Mouse (Mus musculus): ENCODE results near the gene Tenm4. TPM values are rescaled to one million over a fixed set of nuclear protein-coding genes. Genes with fewer than 3 reads are reported as not detected.

Tenm4 gene
- polyA plus RNA-seq, 1 experiment from 2014 or later = 5.0 TPM

DNA sequence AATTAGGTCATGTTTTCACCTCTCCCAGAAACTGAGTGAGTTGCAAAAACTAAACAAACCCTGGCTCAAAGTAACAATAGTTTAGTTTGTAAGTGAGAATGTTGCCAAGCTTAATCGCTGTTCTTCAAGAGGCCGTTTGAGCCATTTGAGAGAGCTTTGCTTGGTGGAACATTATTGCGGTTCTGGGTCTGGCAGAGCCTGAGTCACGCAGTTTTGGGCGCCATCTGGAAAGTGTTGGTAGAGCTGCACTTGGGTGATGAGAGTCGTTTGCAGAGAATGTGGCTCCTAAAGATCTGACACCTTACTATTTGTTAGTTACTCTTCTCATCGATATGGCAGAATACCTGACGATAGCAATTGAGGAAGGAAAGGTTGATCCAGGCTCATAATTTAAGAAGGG lies 537.9 kb downstream of the Tenm4 start:
- no peak for TF ChIP-seq EP300 (IDR thresholded peaks at IDR 0.05)
- no peak for TF ChIP-seq CTCF (IDR thresholded peaks at IDR 0.05)
- Histone ChIP-seq H3K27me3 (replicated peaks; ENCODE audit: insufficient read depth, low read length) (no peaks in the 10 kb centered on the region), H3K9me3 (ENCODE audit: low read length) (no peaks in the 10 kb centered on the region), H3K36me3 (ENCODE audit: insufficient read depth, low read length) (no peaks in the 10 kb centered on the region), H3K4me1 (ENCODE audit: insufficient read depth, low read depth, low read length) (no peaks in the 10 kb centered on the region), H3K4me2 (replicated peaks; ENCODE audit: low read depth, low read length) (no peak overlapping the region), H3K27ac (ENCODE audit: low read length) (no peak overlapping the region), H3K4me3 (ENCODE audit: low read depth, low read length) (no peak overlapping the region), H3K9ac (replicated peaks; ENCODE audit: low read depth) (no peak overlapping the region)
- WGBS = 93% methylated on average over 8 of the region's 8 CpGs
- ATAC-seq (no peak), DNase-seq (ENCODE audit: low spot score) (no peak)

GRCm38 (mm10) chr7:96709891-96710290 lies 538.8 kb downstream of the Tenm4 start:
- ATAC-seq (no peak), DNase-seq (ENCODE audit: low spot score) (no peak)
- no peaks in the 10 kb centered on the region for H3K36me3 ChIP-seq (ENCODE audit: insufficient read depth, low read length)
- H3K27me3 ChIP-seq (replicated peaks; ENCODE audit: insufficient read depth, low read length) = no peaks in the 10 kb centered on the region
- H3K4me2 ChIP-seq (replicated peaks; ENCODE audit: low read depth, low read length) = no peak overlapping the region
- no peak overlapping the region for H3K9ac ChIP-seq (replicated peaks; ENCODE audit: low read depth)
- H3K9me3 ChIP-seq (ENCODE audit: low read length) = no peaks in the 10 kb centered on the region
- TF ChIP-seq EP300 (IDR thresholded peaks at IDR 0.05) (no peak), CTCF (IDR thresholded peaks at IDR 0.05) (no peak)
- 79% methylated on average over 4 of the region's 4 CpGs for WGBS
- H3K4me1 ChIP-seq (ENCODE audit: insufficient read depth, low read depth, low read length) = no peaks in the 10 kb centered on the region
- no peak overlapping the region for H3K4me3 ChIP-seq (ENCODE audit: low read depth, low read length)
- H3K27ac ChIP-seq (ENCODE audit: low read length) = no peak overlapping the region

DNA sequence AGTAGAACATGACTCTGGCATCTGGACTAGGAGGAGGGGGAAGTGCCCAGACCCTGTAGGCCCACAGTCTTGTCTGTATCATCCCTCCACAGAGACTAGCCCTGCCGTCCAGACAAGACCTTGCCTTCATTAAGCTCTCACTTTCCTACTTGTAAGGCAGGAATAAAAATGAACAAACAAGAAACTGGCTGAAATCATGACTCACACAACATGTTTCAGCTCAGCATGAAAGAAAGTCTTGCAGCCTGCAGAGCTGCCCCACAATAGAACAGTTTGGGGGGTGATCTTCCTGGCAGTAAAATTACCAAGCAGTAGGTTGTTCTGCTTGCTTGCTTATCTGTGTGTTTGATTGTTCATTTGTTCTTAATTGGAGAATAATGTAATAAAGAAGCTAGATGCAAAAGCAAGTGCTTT lies 539.6 kb downstream of the Tenm4 start:
- H3K4me3 ChIP-seq (ENCODE audit: low read depth, low read length) = no peak overlapping the region
- no peak overlapping the region for H3K9ac ChIP-seq (replicated peaks; ENCODE audit: low read depth)
- no peaks in the 10 kb centered on the region for H3K27me3 ChIP-seq (replicated peaks; ENCODE audit: insufficient read depth, low read length)
- 57% methylated on average over 1 of the region's 1 CpGs for WGBS
- H3K27ac ChIP-seq (ENCODE audit: low read length) = no peak overlapping the region
- no peaks in the 10 kb centered on the region for H3K4me1 ChIP-seq (ENCODE audit: insufficient read depth, low read depth, low read length)
- TF ChIP-seq CTCF (IDR thresholded peaks at IDR 0.05) (no peak), EP300 (IDR thresholded peaks at IDR 0.05) (no peak)
- no peak overlapping the region for H3K4me2 ChIP-seq (replicated peaks; ENCODE audit: low read depth, low read length)
- no peaks in the 10 kb centered on the region for H3K36me3 ChIP-seq (ENCODE audit: insufficient read depth, low read length)
- ATAC-seq (no peak), DNase-seq (ENCODE audit: low spot score) (no peak)
- no peaks in the 10 kb centered on the region for H3K9me3 ChIP-seq (ENCODE audit: low read length)

GRCm38 (mm10) chr7:96712876-96713275 lies 541.8 kb downstream of the Tenm4 start:
- no peak overlapping the region for H3K27ac ChIP-seq (ENCODE audit: low read length)
- ATAC-seq (peak; percentile 77), DNase-seq (ENCODE audit: low spot score) (peak; percentile 61)
- TF ChIP-seq CTCF (IDR thresholded peaks at IDR 0.05) (no peak), EP300 (IDR thresholded peaks at IDR 0.05) (peak; percentile 75)
- no peaks in the 10 kb centered on the region for H3K4me1 ChIP-seq (ENCODE audit: insufficient read depth, low read depth, low read length)
- H3K9me3 ChIP-seq (ENCODE audit: low read length) = no peaks in the 10 kb centered on the region
- no peaks in the 10 kb centered on the region for H3K27me3 ChIP-seq (replicated peaks; ENCODE audit: insufficient read depth, low read length)
- no peaks in the 10 kb centered on the region for H3K36me3 ChIP-seq (ENCODE audit: insufficient read depth, low read length)
- H3K4me3 ChIP-seq (ENCODE audit: low read depth, low read length) = no peak overlapping the region
- no peak overlapping the region for H3K9ac ChIP-seq (replicated peaks; ENCODE audit: low read depth)
- H3K4me2 ChIP-seq (replicated peaks; ENCODE audit: low read depth, low read length) = no peak overlapping the region

GRCm38 (mm10) chr7:96716911-96717310 lies 545.9 kb downstream of the Tenm4 start:
- Histone ChIP-seq H3K9me3 (ENCODE audit: low read length) (no peaks in the 10 kb centered on the region), H3K36me3 (ENCODE audit: insufficient read depth, low read length) (no peaks in the 10 kb centered on the region), H3K4me2 (replicated peaks; ENCODE audit: low read depth, low read length) (no peak overlapping the region), H3K4me1 (ENCODE audit: insufficient read depth, low read depth, low read length) (no peaks in the 10 kb centered on the region), H3K4me3 (ENCODE audit: low read depth, low read length) (no peak overlapping the region), H3K9ac (replicated peaks; ENCODE audit: low read depth) (no peak overlapping the region), H3K27ac (ENCODE audit: low read length) (no peak overlapping the region), H3K27me3 (replicated peaks; ENCODE audit: insufficient read depth, low read length) (no peaks in the 10 kb centered on the region)
- ATAC-seq (no peak), DNase-seq (ENCODE audit: low spot score) (no peak)
- no peak for TF ChIP-seq CTCF (IDR thresholded peaks at IDR 0.05)
- no peak for TF ChIP-seq EP300 (IDR thresholded peaks at IDR 0.05)
- 77% methylated on average over 4 of the region's 4 CpGs for WGBS

DNA sequence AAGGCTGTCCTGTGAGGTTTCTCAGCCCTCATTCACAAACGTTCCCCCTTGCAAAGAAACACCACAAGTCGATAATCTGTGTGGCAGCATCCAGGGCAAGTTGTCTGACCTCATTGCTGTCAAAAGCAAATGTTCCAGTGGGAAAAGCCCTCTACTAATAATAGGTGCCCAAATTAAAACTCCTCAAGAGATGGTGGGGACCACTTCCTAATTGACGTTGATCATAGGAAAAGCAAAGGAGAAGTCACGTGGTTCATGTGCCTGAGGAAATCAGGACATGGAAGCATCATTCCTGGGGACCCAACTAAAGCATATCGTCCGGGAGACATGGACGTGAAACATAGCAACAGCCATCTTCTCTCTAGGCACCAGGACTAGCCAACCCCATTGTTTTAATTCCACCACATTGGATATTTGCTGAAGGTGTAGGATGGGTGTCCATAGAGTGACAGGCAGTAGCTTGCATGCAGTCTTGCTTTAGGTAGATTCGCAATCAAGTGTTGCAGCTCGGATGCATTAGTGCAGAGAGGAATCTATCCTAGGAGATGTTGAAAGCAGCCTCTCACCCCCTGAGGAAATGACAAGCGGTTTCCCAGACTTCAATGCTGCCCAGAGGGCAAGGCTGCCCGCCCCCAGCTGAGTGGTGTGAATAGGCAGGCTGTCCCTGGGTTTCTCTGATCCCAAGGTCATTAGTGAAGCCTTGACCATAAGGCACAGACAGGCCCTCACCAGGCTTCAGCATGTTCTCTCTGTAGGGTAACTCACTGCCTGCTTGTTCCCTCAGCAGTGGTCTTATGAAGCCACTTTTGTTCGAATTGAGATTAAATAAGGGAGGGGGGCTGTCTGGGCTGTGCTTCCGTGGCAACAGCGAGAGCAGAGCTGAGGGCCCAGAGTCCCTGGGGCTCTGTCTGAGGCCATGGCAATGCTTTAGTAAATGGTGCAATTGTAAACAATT lies 547.4 kb downstream of the Tenm4 start:
- no peak for DNase-seq (ENCODE audit: low spot score)
- H3K36me3 ChIP-seq (ENCODE audit: insufficient read depth, low read length) = no peaks in the 10 kb centered on the region
- WGBS = 58% methylated on average over 14 of the region's 14 CpGs
- H3K27ac ChIP-seq (ENCODE audit: low read length) = no peak overlapping the region
- H3K27me3 ChIP-seq (replicated peaks; ENCODE audit: insufficient read depth, low read length) = no peaks in the 10 kb centered on the region
- no peaks in the 10 kb centered on the region for H3K4me1 ChIP-seq (ENCODE audit: insufficient read depth, low read depth, low read length)
- H3K9me3 ChIP-seq (ENCODE audit: low read length) = no peaks in the 10 kb centered on the region
- no peak overlapping the region for H3K9ac ChIP-seq (replicated peaks; ENCODE audit: low read depth)
- no peak for ATAC-seq
- H3K4me3 ChIP-seq (ENCODE audit: low read depth, low read length) = no peak overlapping the region
- H3K4me2 ChIP-seq (replicated peaks; ENCODE audit: low read depth, low read length) = no peak overlapping the region
- TF ChIP-seq CTCF (IDR thresholded peaks at IDR 0.05) = no peak
- no peak for TF ChIP-seq EP300 (IDR thresholded peaks at IDR 0.05)

All from lung, postnatal 0 days (tissue).